Mouse (Mus musculus): Measurements from ENCODE around the gene Riox2.

DNA sequence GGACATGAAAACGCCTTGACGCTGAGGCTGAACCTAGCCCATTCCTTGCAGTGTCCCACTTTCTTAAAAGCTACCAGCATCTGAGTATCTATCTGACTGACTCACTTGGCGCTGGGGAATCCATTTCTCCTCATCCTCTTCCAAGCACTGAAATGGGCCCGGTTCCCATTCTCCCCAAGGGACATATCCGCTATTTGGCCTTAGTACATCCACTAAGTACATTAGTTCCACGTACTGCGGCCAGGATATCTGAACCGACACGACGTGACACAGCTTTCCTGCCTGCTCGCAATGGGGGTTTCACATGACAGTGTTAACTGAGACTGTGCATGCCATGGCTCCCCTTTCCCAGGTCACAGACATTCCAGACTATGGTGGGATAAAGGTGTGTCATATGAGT lies 62.8 kb downstream of the Riox2 start:
- no peak for TF ChIP-seq CTCF (conservative IDR thresholded peaks at IDR 0.05; ENCODE audit: low read length)
- TF ChIP-seq NANOG (IDR thresholded peaks at IDR 0.05; ENCODE audit: borderline replicate concordance, low read length), result no peak
